Mouse (Mus musculus) embryo, embryonic 9.5 days (tissue): ENCODE data around the gene Htra2.

Experiments used
- DNase-seq: peaks from one replicate; pipeline ENCODE4 v3.0.0-alpha.2; 2017; ENCODE audit errors: extremely low spot score

Htra2 gene

DNA sequence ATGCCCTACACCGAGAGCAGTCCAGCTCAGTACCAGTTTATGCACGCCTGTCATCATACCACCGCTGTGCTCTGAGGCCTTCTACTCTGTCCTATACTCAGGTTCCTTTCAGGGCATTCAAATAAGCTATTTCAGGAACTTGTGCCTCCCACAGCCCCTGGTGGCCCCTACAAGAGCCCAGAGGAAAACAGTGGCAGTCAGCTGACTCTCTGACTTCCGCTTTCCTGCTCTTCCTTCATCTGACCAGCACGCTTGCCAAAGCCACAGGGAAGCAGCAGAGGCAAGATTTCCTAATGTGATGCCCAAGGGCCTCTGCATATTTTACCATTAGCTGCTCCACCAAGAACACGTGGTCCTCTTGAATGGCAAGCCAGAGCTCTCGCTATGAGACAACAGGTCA is 50.2 kb downstream of the Htra2 start:
- DNase-seq = no peak

DNA sequence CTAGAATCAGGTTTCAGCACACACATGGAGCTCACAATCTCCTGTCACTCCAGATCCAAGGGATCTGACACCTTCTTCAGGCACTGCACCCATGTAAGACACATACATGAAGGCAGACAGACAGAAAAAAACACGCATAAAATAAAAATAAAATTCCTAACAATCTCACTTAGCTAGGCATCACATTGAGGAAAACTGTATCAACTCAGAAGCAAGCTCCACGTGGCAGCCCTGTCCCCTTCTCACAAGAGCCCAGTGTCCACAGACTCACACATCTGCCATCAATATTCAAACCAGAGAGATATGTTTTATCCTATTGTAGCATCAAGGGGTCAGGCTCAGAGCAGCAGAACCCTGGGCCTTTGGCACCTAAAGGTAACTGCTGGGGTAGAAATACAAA is 50.8 kb downstream of the Htra2 start:
- no peak for DNase-seq

- no peak for DNase-seq
Measured at GRCm38 (mm10) chr6:83003850-83004249, 51.2 kb downstream of the Htra2 start.

GRCm38 (mm10) chr6:83003082-83003481 is 52.0 kb downstream of the Htra2 start:
- DNase-seq = no peak
